Mouse (Mus musculus) spleen, adult 2 months (tissue): ENCODE data around the gene Gm45234. TPM values are rescaled to one million over a fixed set of nuclear protein-coding genes. Genes with fewer than 3 reads are reported as not detected.

Experiments
- DNase-seq, 2 experiments: peaks; one replicate each; pipeline versions ENCODE4 v3.0.0 to v3.0.0-alpha.2; 2012 to 2021; ENCODE audit warnings: low spot score in 2 of 2, low read depth in 1 of 2
- H3K27ac ChIP-seq: fragments of 200-500 bp; 2 replicates; pipeline ENCODE4 v1.5.1; 2012; ENCODE audit warnings: low read length, inconsistent platforms; ENCODE audit not compliant: insufficient read depth
- H3K27me3 ChIP-seq: fragments of 200-500 bp; 2 replicates; pipeline ENCODE4 v1.6.1; 2012; ENCODE audit warnings: mild to moderate bottlenecking, moderate library complexity, low read length, inconsistent platforms; ENCODE audit not compliant: control insufficient read depth, insufficient read depth
- H3K36me3 ChIP-seq: fragments of 200-500 bp; 2 replicates; pipeline ENCODE4 v1.6.1; 2012; ENCODE audit warnings: mild to moderate bottlenecking, low read length, inconsistent platforms; ENCODE audit not compliant: control insufficient read depth, insufficient read depth
- H3K4me1 ChIP-seq: fragments of 200-500 bp; 2 replicates; pipeline ENCODE4 v1.6.1; 2011; ENCODE audit warnings: inconsistent platforms; ENCODE audit not compliant: control insufficient read depth, insufficient read depth, insufficient read length
- H3K4me3 ChIP-seq: fragments of 200-500 bp; 2 replicates; pipeline ENCODE4 v1.5.1; 2011; ENCODE audit warnings: mild to moderate bottlenecking, inconsistent platforms; ENCODE audit not compliant: insufficient read depth, insufficient read length; ENCODE audit errors: extremely low read depth
- CTCF ChIP-seq: fragments of 200-500 bp; IDR thresholded peaks from 2 replicates; pipeline ENCODE4 v1.5.1; 2011; ENCODE audit warnings: mild to moderate bottlenecking, inconsistent platforms; ENCODE audit not compliant: insufficient read depth, insufficient read length, insufficient replicate concordance; ENCODE audit errors: extremely low read depth
- POLR2A ChIP-seq: fragments of 200-500 bp; IDR thresholded peaks from 2 replicates; pipeline ENCODE4 v1.6.1; 2011; ENCODE audit warnings: low read depth, low read length, inconsistent platforms
- WGBS: fragments of 180-500 bp; shearing (Covaris S2); methylation state at CpG from one replicate; pipeline ENCODE4 v1.1.7; 2018; 5-methylcytosine and 5-hydroxymethylcytosine counted together
- polyA plus RNA-seq: library from polyadenylated mRNA; depleted of rRNA; stranded (reverse); fragments of >200 nt; gene quantifications from 2 replicates; pipeline ENCODE4 v1.2.3, GENCODE M21; 2012

Gm45234 gene
- polyA plus RNA-seq, 1 experiment, result not detected

DNA sequence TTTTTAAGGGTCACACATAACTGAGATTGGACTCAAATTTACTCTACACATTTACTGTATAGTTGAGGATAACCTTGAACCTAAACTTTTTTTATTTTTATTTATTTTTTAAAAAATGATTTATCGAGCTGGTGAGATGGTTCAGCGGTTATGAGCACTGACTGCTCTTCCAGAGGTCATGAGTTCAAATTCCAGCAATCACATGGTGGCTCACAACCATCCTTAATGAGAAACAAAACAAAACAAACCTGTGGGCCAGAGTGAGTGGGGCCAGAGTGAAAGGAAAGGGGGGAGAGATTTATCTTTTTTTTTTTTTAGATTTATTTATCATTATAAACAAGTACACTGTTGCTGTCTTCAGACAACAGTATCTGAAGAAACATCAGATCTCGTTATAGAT, 36.1 kb upstream of the Gm45234 start:
- H3K27me3 ChIP-seq, result no peaks in the 10 kb centered on the region
- H3K4me3 ChIP-seq, result no peak overlapping the region
- 86% methylated on average over 3 of the region's 3 CpGs for WGBS
- no peaks in the 10 kb centered on the region for H3K4me1 ChIP-seq
- no peak for TF ChIP-seq CTCF
- TF ChIP-seq POLR2A, result no peak
- no peak for DNase-seq
- H3K27ac ChIP-seq, result no peak overlapping the region
- no peaks in the 10 kb centered on the region for H3K36me3 ChIP-seq

DNA sequence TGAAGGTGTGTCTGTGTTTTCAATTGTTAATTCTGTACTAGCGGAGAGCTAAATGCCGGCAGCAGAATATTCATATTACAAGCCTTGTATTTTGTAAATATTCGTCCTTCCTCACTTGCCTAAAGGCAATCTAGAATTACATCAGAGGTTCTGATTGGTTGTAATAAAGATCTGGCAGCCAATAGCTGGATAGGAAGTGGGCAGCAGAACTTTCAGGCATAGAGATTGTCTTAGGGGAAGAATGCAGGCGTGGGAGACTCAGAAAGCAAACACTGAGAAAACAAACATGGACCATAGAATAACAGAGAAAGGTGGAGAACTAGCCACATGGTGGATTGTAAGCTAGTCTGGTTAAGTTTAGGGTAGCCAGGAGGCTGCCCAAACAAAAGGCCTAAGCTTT, 34.3 kb upstream of the Gm45234 start:
- Histone ChIP-seq H3K4me1 (no peaks in the 10 kb centered on the region), H3K27me3 (no peaks in the 10 kb centered on the region), H3K4me3 (no peak overlapping the region), H3K27ac (no peak overlapping the region), H3K36me3 (no peaks in the 10 kb centered on the region)
- TF ChIP-seq POLR2A (no peak), CTCF (no peak)
- WGBS, result 81% methylated on average over 4 of the region's 4 CpGs
- DNase-seq, result no peak

DNA sequence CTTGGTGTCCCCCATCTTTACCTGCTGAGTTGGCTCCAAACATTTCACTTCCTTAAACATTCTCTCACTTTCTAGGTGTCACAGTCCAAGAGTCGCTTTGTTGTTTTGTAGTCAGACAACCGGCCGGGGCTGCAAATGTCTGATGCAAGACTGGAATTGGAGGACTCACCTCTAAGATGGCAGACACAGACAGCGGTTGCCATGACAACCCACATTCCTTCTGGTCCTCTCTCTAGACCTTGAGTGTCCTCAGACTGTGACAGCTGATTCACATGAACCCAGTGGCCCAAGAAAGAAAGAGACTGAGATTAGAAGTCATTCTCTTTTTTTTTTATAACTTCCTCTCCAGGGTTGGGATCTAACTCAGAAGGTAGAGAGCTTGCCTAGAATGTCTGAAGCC, 33.7 kb upstream of the Gm45234 start:
- DNase-seq, result no peak
- Histone ChIP-seq H3K27ac (no peak overlapping the region), H3K4me1 (no peaks in the 10 kb centered on the region), H3K27me3 (no peaks in the 10 kb centered on the region), H3K36me3 (no peaks in the 10 kb centered on the region), H3K4me3 (no peak overlapping the region)
- TF ChIP-seq CTCF (no peak), POLR2A (no peak)
- 86% methylated on average over 4 of the region's 4 CpGs for WGBS

DNA sequence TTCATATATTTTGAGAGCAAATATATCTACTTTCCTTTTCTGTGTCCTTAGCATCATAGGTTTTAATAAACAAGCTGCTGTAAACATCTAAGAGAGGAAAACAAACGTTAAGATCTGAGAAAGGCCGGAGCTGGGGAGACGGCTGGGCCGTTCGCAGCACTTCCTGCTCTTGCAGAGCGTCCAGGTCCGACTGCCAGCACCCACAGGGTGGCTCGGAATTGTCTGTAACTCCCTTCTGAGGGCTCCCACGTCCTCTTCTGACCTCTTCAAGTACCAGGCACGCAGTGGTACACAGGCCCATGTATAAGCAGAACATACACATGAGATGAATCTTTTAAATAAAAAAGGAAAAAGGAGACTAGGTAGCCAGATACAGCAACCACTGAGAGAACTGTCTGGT, 31.9 kb upstream of the Gm45234 start:
- Histone ChIP-seq H3K27ac (no peak overlapping the region), H3K36me3 (no peaks in the 10 kb centered on the region), H3K27me3 (no peaks in the 10 kb centered on the region), H3K4me1 (no peaks in the 10 kb centered on the region), H3K4me3 (no peak overlapping the region)
- TF ChIP-seq CTCF (no peak), POLR2A (no peak)
- DNase-seq, result no peak
- 85% methylated on average over 10 of the region's 10 CpGs for WGBS

DNA sequence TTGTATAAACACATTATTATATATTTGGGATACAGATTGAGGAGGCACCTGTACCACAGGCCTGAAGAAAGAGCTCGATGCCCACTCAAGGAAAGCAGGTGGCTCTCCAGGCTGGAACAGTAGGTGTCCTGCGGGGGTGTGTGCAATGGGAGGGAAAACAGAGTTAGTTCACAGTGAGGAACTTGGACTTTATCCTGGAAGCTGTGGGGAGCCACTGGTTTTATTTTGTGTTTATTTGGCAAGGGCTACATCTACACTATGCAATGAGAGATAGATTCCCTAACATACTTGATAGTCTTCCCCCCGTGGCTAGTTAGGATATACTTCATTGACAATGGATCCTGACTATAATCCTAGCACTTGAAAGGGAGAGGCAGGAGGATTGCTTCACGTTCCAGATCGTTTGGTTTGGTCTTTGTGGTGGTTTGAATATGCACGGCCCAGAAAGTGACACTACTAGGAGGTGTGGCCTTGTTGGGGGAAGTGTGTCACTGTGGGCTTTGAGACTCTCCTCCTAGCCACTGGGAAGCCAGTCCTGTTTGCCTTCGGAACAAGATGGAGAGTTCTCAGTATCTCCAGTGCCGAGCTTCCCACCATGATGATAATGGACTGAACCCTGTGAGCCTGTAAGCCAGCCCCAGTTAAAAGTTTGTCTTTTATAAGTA, 31.1 kb upstream of the Gm45234 start:
- 47% methylated on average over 8 of the region's 8 CpGs for WGBS
- H3K4me3 ChIP-seq, result no peak overlapping the region
- no peaks in the 10 kb centered on the region for H3K36me3 ChIP-seq
- H3K27me3 ChIP-seq, result no peaks in the 10 kb centered on the region
- peaks cover 3% of the 10 kb centered on the region; the same call in 1 of the 2 replicates for H3K4me1 ChIP-seq
- DNase-seq, result no peak
- TF ChIP-seq POLR2A, result no peak
- no peak for TF ChIP-seq CTCF
- no peak overlapping the region for H3K27ac ChIP-seq

DNA sequence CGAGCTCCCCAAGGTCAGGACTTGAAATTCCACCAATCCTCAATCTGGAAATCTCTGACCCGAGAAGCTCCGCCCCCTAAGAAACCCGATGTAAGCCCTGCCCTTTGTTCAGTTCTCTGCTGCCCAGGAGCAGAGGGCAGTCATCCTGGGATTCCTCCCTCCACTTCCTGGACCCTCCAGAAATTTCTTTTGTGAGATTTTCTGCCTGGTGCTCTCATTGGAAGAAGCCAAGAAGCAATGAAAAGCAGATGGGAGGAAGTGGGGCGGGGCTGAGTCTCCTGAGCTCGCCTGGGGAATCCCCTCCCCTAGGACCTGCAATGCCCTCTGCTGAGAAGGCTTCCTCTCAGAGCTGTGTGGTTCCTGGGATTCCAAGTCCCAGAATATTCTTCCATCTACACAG, 26.6 kb upstream of the Gm45234 start:
- no peaks in the 10 kb centered on the region for H3K36me3 ChIP-seq
- peak overlapping the region; percentile 70; the same call in 1 of the 2 replicates for H3K4me3 ChIP-seq
- DNase-seq, result peak in 1 of 2 experiments; percentile 68
- 10% methylated on average over 6 of the region's 6 CpGs for WGBS
- no peaks in the 10 kb centered on the region for H3K27me3 ChIP-seq
- peaks cover 12% of the 10 kb centered on the region; the same call in 1 of the 2 replicates for H3K4me1 ChIP-seq
- H3K27ac ChIP-seq, result no peak overlapping the region
- no peak for TF ChIP-seq CTCF
- no peak for TF ChIP-seq POLR2A

DNA sequence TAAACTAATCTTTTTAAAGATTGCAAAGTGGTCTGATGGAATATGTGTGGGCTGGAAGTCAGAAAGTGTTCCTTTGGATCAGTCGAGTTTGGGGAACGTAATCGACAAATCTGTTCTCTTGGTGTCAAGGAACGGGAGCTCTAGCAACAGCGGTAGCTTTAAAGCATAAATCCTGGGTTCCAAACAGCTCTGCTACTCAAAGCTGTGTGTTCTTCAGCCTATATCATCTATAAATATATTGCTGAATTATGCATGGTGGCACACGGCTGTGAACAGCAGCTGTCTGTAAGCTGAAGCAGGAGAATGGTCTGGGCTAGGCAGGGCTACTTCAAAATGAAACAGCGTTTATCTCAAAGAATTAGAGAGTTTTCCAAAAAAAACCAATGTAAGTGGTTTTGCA, 25.1 kb upstream of the Gm45234 start:
- no peak for TF ChIP-seq CTCF
- TF ChIP-seq POLR2A, result no peak
- DNase-seq, result no peak
- WGBS, result 77% methylated on average over 7 of the region's 7 CpGs
- H3K4me3 ChIP-seq, result no peak overlapping the region
- peaks cover 12% of the 10 kb centered on the region; the same call in 1 of the 2 replicates for H3K4me1 ChIP-seq
- no peak overlapping the region for H3K27ac ChIP-seq
- H3K27me3 ChIP-seq, result no peaks in the 10 kb centered on the region
- H3K36me3 ChIP-seq, result no peaks in the 10 kb centered on the region
